ENCODE assay signal across 20 mouse cellular contexts in the genomic region with DNA sequence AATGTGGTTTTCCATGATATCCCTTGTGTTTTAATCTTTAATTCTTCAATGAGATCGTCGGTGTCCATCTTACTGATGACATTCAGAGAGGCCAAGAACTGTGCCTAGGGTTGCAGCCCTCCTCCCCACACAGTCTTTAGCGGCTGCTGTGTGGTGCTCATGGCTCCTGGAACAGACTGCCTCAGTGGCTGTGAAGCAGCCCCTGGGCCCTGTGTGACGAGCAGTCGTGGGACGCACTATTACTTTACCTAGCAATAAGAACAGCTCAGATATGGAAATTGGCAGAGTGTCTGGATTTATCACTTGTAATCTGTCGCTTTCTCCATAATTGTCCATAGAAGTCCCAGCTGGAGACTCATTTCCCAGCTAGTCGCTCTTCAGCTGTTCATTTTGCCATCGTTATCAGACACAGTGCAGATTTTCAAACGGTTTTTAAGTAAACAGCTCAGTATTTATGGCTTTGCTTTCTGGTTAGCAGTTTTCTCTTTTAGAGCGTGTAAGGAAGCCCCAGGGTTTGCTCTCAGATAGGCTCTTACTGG. TPM values are rescaled to one million over a fixed set of nuclear protein-coding genes. Genes with fewer than 3 reads are reported as not detected.
DNase-seq lines count a peak whose midpoint lies in the region; ATAC-seq and TF ChIP-seq lines count a peak whose summit lies in the region.
"Had no signal": no experiment of that assay in that cellular context is flagged by ENCODE, and none has a peak within 500 bp of the region (broad histone marks: within the 10 kb centered on the region; RNA-seq: fewer than 3 reads in every experiment).

No protein-coding gene starts in this region.

- no peak overlapping the region for H3K4me2 ChIP-seq in hindbrain, embryonic 15.5 days
- no peak overlapping the region for H3K4me2 ChIP-seq in hindbrain, embryonic 16.5 days (ENCODE audit: low read length)
- H3K4me2 ChIP-seq in midbrain, embryonic 14.5 days (ENCODE audit: low read length) = no peak overlapping the region
- H3K4me2 ChIP-seq in midbrain, embryonic 13.5 days (replicated peaks) = no peak overlapping the region
- no peak overlapping the region for H3K4me2 ChIP-seq in forebrain, postnatal 0 days (ENCODE audit: low read depth)
- H3K4me2 ChIP-seq: heart, embryonic 13.5 days; intestine, embryonic 15.5 days; limb, embryonic 12.5 days; liver, embryonic 12.5 days had no signal

- no peak for TF ChIP-seq CTCF in forebrain, postnatal 0 days (IDR thresholded peaks at IDR 0.05; ENCODE audit: low read depth)

- WGBS in hindbrain, embryonic 15.5 days = 64% methylated on average over 11 of the region's 11 CpGs
- 69% methylated on average over 11 of the region's 11 CpGs for WGBS in hindbrain, embryonic 16.5 days
- 73% methylated on average over 11 of the region's 11 CpGs for WGBS in midbrain, embryonic 14.5 days
- WGBS in midbrain, embryonic 13.5 days = 79% methylated on average over 11 of the region's 11 CpGs
- WGBS in forebrain, postnatal 0 days = 63% methylated on average over 11 of the region's 11 CpGs

- no peaks in the 10 kb centered on the region for H3K9me3 ChIP-seq in hindbrain, embryonic 15.5 days
- H3K9me3 ChIP-seq in hindbrain, embryonic 16.5 days (ENCODE audit: control insufficient read depth, low read length) = no peaks in the 10 kb centered on the region
- no peaks in the 10 kb centered on the region for H3K9me3 ChIP-seq in midbrain, embryonic 14.5 days (ENCODE audit: control insufficient read depth, low read length)
- H3K9me3 ChIP-seq in midbrain, embryonic 13.5 days = no peaks in the 10 kb centered on the region
- H3K9me3 ChIP-seq in forebrain, postnatal 0 days (ENCODE audit: low read length) = no peaks in the 10 kb centered on the region
- H3K9me3 ChIP-seq: embryonic facial prominence, embryonic 10.5 days; heart, embryonic 13.5 days; intestine, embryonic 15.5 days; limb, embryonic 12.5 days; liver, embryonic 12.5 days had no signal

- H3K4me1 ChIP-seq in hindbrain, embryonic 15.5 days (replicated peaks) = peaks cover 23% of the 10 kb centered on the region
- H3K4me1 ChIP-seq in hindbrain, embryonic 16.5 days (ENCODE audit: control insufficient read depth, insufficient read depth, low read depth, low read length) = peaks cover 12% of the 10 kb centered on the region
- no peaks in the 10 kb centered on the region for H3K4me1 ChIP-seq in midbrain, embryonic 14.5 days (ENCODE audit: control insufficient read depth, insufficient read depth, low read length)
- H3K4me1 ChIP-seq in midbrain, embryonic 13.5 days (replicated peaks) = peaks cover 22% of the 10 kb centered on the region; the same call in 1 of the 2 replicates
- no peaks in the 10 kb centered on the region for H3K4me1 ChIP-seq in forebrain, postnatal 0 days (ENCODE audit: insufficient read depth)

- no peaks in the 10 kb centered on the region for H3K27me3 ChIP-seq in hindbrain, embryonic 15.5 days
- no peaks in the 10 kb centered on the region for H3K27me3 ChIP-seq in hindbrain, embryonic 16.5 days (replicated peaks; ENCODE audit: control insufficient read depth, insufficient read depth, low read length)
- H3K27me3 ChIP-seq in midbrain, embryonic 14.5 days (ENCODE audit: control insufficient read depth, insufficient read depth, low read length) = no peaks in the 10 kb centered on the region
- H3K27me3 ChIP-seq in midbrain, embryonic 13.5 days = no peaks in the 10 kb centered on the region
- H3K27me3 ChIP-seq in forebrain, postnatal 0 days (ENCODE audit: insufficient read depth, low read length) = no peaks in the 10 kb centered on the region
- H3K27me3 ChIP-seq: heart, embryonic 13.5 days; intestine, embryonic 15.5 days; limb, embryonic 12.5 days; liver, embryonic 12.5 days had no signal

- 0 out of 2 replicates have a peak overlapping the region, but pooled peaks have one; percentile 17 for H3K27ac ChIP-seq in hindbrain, embryonic 15.5 days (replicated peaks)
- H3K27ac ChIP-seq in hindbrain, embryonic 16.5 days (ENCODE audit: low read depth, low read length) = no peak overlapping the region; the same call in 1 of the 2 replicates
- H3K27ac ChIP-seq in midbrain, embryonic 14.5 days (replicated peaks; ENCODE audit: low read depth, low read length) = peak overlapping the region; percentile 9; the same call in 1 of the 2 replicates
- no peak overlapping the region for H3K27ac ChIP-seq in midbrain, embryonic 13.5 days
- H3K27ac ChIP-seq in forebrain, postnatal 0 days (ENCODE audit: low read depth, low read length) = peak overlapping the region; percentile 73
- H3K27ac ChIP-seq: embryonic facial prominence, embryonic 10.5 days; heart, embryonic 13.5 days; intestine, embryonic 15.5 days; limb, embryonic 12.5 days; liver, embryonic 12.5 days had no signal

- DNase-seq in midbrain, embryonic 14.5 days = peak; percentile 11
- DNase-seq in forebrain, postnatal 0 days = peak; percentile 56
- DNase-seq in telencephalon, adult 2 months (ENCODE audit: low read depth, low spot score) = peak; percentile 21
- DNase-seq in testis, postnatal 10 days (ENCODE audit: low spot score) = no peak
- DNase-seq: adrenal gland, adult 2 months; cerebellum, adult 9-10 months; heart, adult 18-20 months; heart, postnatal 36 days; kidney, adult 9 months; kidney, postnatal 25 days; lung, adult 2 months; thymus, adult 2 months had no signal

- H3K4me3 ChIP-seq in hindbrain, embryonic 15.5 days = no peak overlapping the region
- no peak overlapping the region for H3K4me3 ChIP-seq in hindbrain, embryonic 16.5 days (ENCODE audit: low read length)
- H3K4me3 ChIP-seq in midbrain, embryonic 14.5 days (replicated peaks; ENCODE audit: low read depth, low read length) = no peak overlapping the region
- no peak overlapping the region for H3K4me3 ChIP-seq in midbrain, embryonic 13.5 days (replicated peaks)
- no peak overlapping the region for H3K4me3 ChIP-seq in forebrain, postnatal 0 days (ENCODE audit: low read depth, low read length)
- H3K4me3 ChIP-seq: embryonic facial prominence, embryonic 10.5 days; heart, embryonic 13.5 days; intestine, embryonic 15.5 days; limb, embryonic 12.5 days; liver, embryonic 12.5 days had no signal

- ATAC-seq in hindbrain, embryonic 15.5 days (ENCODE audit: low FRiP score, low read depth) = no peak
- ATAC-seq in hindbrain, embryonic 16.5 days = no peak; the same call in 1 of the 2 replicates
- ATAC-seq in midbrain, embryonic 14.5 days (ENCODE audit: low FRiP score, low TSS enrichment) = no peak
- no peak for ATAC-seq in midbrain, embryonic 13.5 days
- peak; percentile 69 for ATAC-seq in forebrain, postnatal 0 days
- ATAC-seq: intestine, embryonic 15.5 days; liver, embryonic 12.5 days had no signal

- no peak overlapping the region for H3K9ac ChIP-seq in hindbrain, embryonic 15.5 days
- no peak overlapping the region for H3K9ac ChIP-seq in hindbrain, embryonic 16.5 days (ENCODE audit: low read depth, low read length)
- no peak overlapping the region for H3K9ac ChIP-seq in midbrain, embryonic 14.5 days (replicated peaks; ENCODE audit: low read length)
- H3K9ac ChIP-seq in midbrain, embryonic 13.5 days (replicated peaks) = no peak overlapping the region
- H3K9ac ChIP-seq in forebrain, postnatal 0 days = no peak overlapping the region
- H3K9ac ChIP-seq: heart, embryonic 13.5 days; intestine, embryonic 15.5 days; limb, embryonic 12.5 days; liver, embryonic 12.5 days had no signal

- no peaks in the 10 kb centered on the region for H3K36me3 ChIP-seq in hindbrain, embryonic 15.5 days
- H3K36me3 ChIP-seq in hindbrain, embryonic 16.5 days (ENCODE audit: control insufficient read depth, insufficient read depth, low read length) = no peaks in the 10 kb centered on the region
- H3K36me3 ChIP-seq in midbrain, embryonic 14.5 days (ENCODE audit: control insufficient read depth, insufficient read depth, low read length) = no peaks in the 10 kb centered on the region
- peaks cover 5% of the 10 kb centered on the region; the same call in 1 of the 2 replicates for H3K36me3 ChIP-seq in midbrain, embryonic 13.5 days
- H3K36me3 ChIP-seq in forebrain, postnatal 0 days (ENCODE audit: insufficient read depth) = no peaks in the 10 kb centered on the region; the same call in 1 of the 2 replicates
- H3K36me3 ChIP-seq: embryonic facial prominence, embryonic 10.5 days; heart, embryonic 13.5 days; intestine, embryonic 15.5 days; liver, embryonic 12.5 days had no signal

RNA-seq across cellular contexts. Expression of gene Taf11, which starts 12.6 kb away (rescaled TPM):
- polyA plus RNA-seq in hindbrain, embryonic 15.5 days (2015; fragmentation: Nextera tagmentation; extraction: Ambion mirVana) = 56.4 and 59.6 TPM in 2 replicates
- polyA plus RNA-seq in hindbrain, embryonic 16.5 days (2015; fragmentation: Nextera tagmentation; extraction: Ambion mirVana) = 51.6 and 58.2 TPM in 2 replicates
- 59.9 and 64.9 TPM in 2 replicates for polyA plus RNA-seq in midbrain, embryonic 14.5 days (2014; fragmentation: Nextera tagmentation; extraction: Ambion mirVana)
- 86.0 and 87.8 TPM in 2 replicates for polyA plus RNA-seq in midbrain, embryonic 13.5 days (2015; fragmentation: Nextera tagmentation; extraction: Ambion mirVana)
- total RNA-seq in forebrain, postnatal 0 days (2014; rRNA removed) = 22.9 and 23.9 TPM in 2 replicates
- 53.1 and 60.6 TPM in 2 replicates for polyA plus RNA-seq in forebrain, postnatal 0 days (2015; fragmentation: Nextera tagmentation; extraction: Ambion mirVana)

RNA-seq across cellular contexts. Expression of gene Anks1, which starts 13.1 kb away (rescaled TPM):
- polyA plus RNA-seq in hindbrain, embryonic 15.5 days (2015; fragmentation: Nextera tagmentation; extraction: Ambion mirVana) = 48.4 and 54.6 TPM in 2 replicates
- 44.0 and 54.2 TPM in 2 replicates for polyA plus RNA-seq in hindbrain, embryonic 16.5 days (2015; fragmentation: Nextera tagmentation; extraction: Ambion mirVana)
- polyA plus RNA-seq in midbrain, embryonic 14.5 days (2014; fragmentation: Nextera tagmentation; extraction: Ambion mirVana) = 63.9 and 69.2 TPM in 2 replicates
- polyA plus RNA-seq in midbrain, embryonic 13.5 days (2015; fragmentation: Nextera tagmentation; extraction: Ambion mirVana) = 67.3 and 70.5 TPM in 2 replicates
- total RNA-seq in forebrain, postnatal 0 days (2014; rRNA removed) = 45.0 and 67.4 TPM in 2 replicates
- 16.8 and 21.1 TPM in 2 replicates for polyA plus RNA-seq in forebrain, postnatal 0 days (2015; fragmentation: Nextera tagmentation; extraction: Ambion mirVana)

Comparison
In these comparisons a context has a peak if more than half of its experiments do, and no peak if none do; other contexts are left out.
1. H3K27ac ChIP-seq: peak in hindbrain, embryonic 15.5 days (single experiment), midbrain, embryonic 14.5 days (single experiment) and forebrain, postnatal 0 days (single experiment); none in hindbrain, embryonic 16.5 days (single experiment) and midbrain, embryonic 13.5 days (single experiment).